Mouse (Mus musculus) gastrocnemius, postnatal 36 days (tissue): ENCODE results near the gene Phldb3. TPM values are rescaled to one million over a fixed set of nuclear protein-coding genes. Genes with fewer than 3 reads are reported as not detected.
A peak's percentile ranks its signal among the peaks of the same experiment; 100 is the strongest.

Experiments used
- DNase-seq, 2 experiments: peaks; one replicate each; pipeline ENCODE4 v3.0.0; 2022
- intact Hi-C: fragments of 180-260 bp; cut with DNase I; formaldehyde crosslinking; loops from one replicate; pipeline ENCODE4 v1.15.1; 2025
- long read RNA-seq, 2 experiments: library from polyadenylated mRNA; stranded (forward); transcript quantifications; one replicate each; pipeline ENCODE4 v2.0.0; 2021
- total RNA-seq, 2 experiments: library from RNA; stranded (reverse); gene quantifications; 2 replicates each; pipeline ENCODE4 v1.2.3; 2021

Phldb3 gene
- under 1 TPM; 0.30 to 0.66 TPM for total RNA-seq
- long read RNA-seq, experiment 1, result 0 reads
- long read RNA-seq, experiment 2, result 0 reads

DNA sequence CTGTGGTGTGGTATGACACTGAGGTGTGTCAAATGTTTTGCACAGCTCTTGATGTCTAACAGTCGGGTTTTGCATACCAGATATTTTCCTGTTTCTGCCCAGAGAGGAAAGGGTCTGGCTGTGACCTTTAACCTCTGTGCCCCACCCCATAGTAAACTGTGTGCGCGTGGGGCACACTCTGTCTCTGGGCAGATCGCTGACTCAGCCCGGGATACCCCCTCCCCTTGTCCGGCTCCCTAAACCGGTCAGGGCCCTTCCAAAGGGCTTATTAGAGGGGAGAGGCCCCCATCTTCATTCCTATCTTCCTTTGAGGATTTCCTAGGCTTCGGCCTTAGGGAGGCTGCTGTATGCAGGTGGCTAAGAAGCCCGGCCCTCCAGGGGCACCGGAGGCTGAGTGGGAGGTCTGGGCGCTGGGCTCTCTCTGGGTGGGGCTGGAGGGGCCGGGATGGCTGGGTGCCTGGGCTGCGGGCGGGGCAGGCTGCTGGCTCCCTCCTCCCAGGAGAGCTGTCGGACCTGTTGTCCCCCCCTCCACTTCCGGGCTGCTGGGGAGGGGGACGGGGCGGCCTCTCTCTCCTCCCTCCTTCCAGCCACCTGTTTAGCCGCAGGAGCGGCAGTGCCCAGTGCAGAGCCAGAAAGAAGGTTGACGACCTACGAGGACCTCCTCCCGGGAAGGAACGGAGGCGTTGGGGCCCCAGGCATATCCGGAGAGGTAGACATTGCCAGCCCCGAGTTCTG, at the start of gene Phldb3:
Phldb3 (plus strand) TSS at position 620 of the 735 bp plus-strand sequence.
- no peak for DNase-seq
- intact Hi-C loops, result no loop called here

DNA sequence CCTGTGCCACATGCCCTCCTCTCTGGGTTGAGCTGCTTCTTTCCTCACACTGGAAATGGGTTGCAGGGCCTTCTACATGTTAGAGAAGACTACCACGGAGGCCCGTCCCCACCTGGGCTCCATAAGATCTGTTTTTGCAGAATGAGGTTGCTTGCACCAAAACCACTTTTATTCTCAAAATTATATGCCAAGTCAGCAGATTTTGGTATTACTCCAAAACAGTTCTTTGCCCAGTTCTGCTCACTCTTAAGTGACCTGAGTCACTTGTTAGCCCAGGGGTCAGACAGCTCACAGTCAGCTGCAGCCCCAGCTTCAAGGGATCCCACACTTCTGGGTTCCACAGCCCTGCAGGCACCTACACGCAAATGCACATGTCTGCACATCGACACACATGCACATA, 49.1 kb upstream of the Phldb3 start:
- intact Hi-C loops, result no loop called here
- DNase-seq, result no peak

DNA sequence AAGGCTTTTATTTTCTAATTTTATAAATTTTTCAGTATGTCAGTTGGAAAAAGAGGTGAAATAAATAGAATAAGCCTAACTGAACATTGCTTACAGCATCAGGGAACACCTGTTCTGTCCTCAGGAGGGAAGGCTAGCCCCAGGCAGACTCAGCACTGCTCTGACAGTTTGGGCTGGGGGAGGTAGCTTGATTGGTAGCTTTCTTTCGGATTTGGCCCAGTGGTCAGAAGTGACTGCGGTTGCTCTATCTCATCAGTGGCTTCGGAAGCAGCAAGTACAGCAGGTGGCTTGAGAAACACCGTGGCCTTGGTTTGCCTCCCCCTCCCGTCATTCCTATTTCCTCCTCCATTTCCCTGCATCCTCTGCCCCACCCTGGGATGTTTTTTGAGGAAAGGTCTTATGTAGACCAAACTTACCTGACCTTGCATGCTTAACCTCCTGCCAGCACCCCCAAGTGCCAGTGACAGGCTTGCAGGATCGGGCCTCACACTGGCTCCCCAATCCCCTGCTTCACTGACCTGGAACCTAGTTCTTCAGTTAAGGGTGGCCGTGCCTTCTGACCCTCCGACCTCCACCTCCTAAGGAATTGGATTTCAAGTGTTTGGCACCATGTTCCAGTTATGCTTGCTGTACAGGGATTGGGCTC, 47.2 kb upstream of the Phldb3 start:
- DNase-seq, result no peak
- intact Hi-C loops, result no loop called here

DNA sequence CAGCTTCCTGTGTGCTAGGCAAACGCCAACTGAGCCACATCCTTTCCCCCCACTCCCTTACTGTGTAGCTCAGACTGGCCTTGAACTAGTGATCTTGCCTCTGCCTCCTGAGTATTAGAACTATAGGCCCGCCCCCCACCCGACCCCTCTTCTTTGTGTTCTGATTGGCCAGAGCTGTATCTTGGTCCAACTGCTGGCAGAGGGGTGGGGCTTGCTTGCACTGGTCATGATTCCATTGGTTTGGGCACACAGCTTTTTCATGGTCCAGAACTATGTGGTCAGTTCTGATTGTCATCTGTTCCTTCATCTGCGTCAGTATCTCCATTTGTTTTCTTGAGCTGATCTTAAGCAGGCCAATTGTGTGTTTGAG, 46.7 kb upstream of the Phldb3 start:
- intact Hi-C loops, result loop anchor here (2.0 kb wide), 1 partner anchor 89 kb away; no protein-coding TSS in a partner anchor
- DNase-seq, result no peak

DNA sequence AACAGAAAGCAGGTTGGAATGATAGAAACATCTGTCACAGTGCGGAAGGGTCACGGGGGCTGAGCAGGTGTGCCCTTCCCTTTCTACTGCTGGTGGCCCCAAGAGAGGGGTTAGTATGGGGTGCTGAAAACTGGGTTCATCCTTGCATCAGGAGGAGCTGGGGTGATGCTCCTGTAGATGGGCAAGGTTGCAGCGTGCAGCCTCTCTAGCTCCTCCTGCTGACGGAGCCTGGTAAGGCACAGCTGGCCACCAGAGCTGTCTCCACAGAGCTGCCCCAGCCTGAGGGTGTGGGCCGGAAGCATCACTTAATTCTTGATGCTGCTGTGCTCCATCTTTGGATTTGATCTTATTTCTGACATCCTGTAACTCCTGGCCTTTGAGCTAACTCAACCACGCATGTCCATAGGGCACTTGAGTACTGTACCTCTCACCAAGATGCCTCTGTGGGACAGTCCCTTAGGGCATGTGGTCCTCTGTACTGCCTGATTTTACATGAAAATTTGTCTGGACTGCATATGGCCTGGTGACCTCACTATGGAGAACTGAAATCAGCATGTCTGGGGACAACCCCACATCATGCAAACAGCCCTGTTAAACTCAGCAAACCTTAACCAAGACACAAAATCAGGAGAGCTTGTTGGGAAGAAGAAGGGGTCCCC, 45.8 kb upstream of the Phldb3 start:
- intact Hi-C loops, result loop anchor here (2.0 kb wide), 1 partner anchor 90 kb away; no protein-coding TSS in a partner anchor
- peak; percentile 50 to 69 for DNase-seq

DNA sequence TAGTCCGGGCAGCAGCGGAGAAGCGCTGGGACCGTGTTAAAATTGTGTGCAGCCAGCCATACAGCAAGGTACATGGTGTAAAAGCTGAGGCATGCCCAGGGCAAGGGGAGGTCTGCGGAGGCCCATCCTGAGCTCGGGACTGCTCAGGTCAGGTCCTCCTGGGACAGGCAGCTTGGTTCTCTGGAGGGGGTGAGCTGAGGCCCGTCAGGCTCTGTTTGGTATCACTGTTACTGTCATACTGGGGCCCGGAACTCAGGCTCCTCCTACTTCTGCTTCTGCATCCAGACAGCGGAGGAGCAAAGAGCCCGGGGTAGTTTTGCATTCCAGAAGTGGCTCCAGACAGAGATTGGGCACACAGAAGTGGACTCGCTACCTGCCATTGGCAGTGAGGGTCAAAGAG, 44.9 kb upstream of the Phldb3 start:
- DNase-seq, result no peak
- intact Hi-C loops, result loop anchor here (2.0 kb wide), 1 partner anchor 91 kb away; no protein-coding TSS in a partner anchor

DNA sequence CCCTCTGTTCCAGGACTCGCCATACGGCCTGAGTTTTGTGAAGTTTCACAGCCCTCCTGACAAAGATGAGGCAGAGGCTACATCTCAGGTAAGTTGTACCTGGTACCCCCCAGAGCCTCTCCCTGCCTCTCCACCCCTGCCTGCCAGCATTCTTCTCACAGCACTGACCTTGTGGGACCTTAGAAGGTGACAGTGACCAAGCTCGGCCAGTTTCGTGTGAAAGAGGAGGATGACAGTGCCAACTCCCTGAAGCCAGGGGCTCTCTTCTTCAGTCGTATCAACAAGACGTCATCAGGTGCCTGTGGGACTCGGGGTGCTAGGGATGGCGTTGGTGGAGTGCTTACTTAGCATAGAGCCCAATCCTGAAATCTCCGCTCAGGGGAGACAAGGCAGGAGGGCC, 44.4 kb upstream of the Phldb3 start:
- no peak for DNase-seq
- intact Hi-C loops, result no loop called here

DNA sequence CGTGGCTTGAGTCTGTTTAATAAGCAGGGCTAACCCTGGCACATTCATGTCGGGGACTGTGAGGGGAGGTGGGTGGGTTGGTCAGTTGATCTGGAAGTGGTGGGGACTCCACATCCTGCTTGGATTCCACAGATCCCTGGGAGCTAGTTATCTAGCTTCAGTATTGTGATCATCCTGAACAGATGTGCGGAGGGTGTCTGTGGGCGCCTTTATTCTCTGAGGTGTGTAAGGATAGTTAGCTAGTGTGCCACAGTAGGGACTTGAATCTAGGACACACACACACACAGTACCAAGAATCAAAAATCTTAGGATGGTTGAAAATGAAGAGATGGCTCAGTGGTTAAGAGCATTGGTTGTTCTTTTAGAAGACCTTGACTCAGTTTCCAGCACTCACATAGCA, 42.1 kb upstream of the Phldb3 start:
- no peak for DNase-seq
- intact Hi-C loops, result no loop called here

- DNase-seq, result no peak
- intact Hi-C loops, result no loop called here
Measured at GRCm38 (mm10) chr7:24571071-24571470, 39.5 kb upstream of the Phldb3 start.

DNA sequence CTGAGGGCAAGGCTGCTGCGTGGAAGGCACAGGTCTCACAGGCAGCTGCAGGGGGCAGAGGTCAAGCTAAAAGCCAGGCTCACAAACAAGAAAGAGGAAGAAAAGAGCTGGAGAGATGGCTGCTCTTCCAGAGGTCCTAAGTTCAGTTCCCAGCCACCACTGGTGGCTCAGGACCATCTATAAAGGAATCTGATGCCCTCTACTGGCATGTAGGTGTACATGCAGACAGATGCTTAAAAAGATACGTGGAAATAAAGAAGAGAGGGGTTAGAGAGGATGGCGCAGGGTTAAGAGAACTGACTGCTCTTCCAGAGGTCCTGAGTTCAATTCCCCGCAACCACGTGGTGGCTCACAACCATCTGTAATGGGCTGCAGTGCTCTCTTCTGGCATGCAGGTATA, 38.1 kb upstream of the Phldb3 start:
- intact Hi-C loops, result no loop called here
- no peak for DNase-seq

DNA sequence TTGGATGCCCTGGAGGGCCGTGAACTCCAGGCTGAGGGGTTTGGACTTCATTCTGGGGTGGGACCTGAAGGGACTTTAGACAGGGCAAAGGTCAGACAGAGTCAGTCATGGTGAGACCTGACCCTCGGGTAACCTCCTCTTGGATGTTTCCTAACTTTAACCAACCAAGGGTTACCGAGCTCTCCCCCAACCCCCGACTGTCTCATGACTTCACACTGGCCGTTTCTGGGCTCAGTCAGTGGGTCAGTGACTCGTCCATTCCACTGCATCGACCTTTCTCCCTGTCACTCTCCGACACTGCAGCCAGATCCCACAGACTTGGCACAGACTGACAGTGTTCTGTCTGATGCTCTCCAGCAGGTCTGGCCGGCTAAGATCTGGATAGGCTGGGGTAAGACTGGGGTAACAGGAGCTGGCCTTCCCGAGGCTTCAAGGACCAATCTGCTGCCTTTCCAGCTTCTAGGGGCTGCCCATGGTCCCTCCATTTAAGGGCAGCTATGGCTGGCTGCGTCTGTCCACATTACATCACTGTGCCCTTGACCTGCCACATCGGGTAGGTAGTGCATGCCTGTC, 36.3 kb upstream of the Phldb3 start:
- no peak for DNase-seq
- intact Hi-C loops, result no loop called here

DNA sequence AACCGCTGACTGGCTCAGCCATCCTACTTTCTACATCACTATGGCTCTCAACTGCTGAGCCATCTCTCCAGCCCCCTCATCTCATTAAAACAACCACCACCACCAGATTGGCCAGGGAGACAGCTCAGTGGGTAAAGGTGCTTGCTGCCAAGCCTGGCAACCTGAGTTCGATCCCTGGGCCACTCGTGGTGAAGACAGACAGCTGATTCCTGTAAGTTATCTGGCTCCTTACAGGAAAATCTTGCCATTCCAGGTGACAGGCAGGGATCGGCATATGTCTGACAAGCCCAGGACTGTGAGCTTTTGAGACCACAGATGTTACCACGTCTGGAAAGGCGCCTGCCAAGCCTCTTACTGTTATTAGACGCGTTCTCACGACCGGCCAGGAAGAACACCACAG, 32.8 kb upstream of the Phldb3 start:
- intact Hi-C loops, result no loop called here
- no peak for DNase-seq

GRCm38 (mm10) chr7:24584876-24585275, 25.7 kb upstream of the Phldb3 start:
- intact Hi-C loops, result no loop called here
- DNase-seq, result no peak

GRCm38 (mm10) chr7:24585995-24586394, 24.6 kb upstream of the Phldb3 start:
- no peak for DNase-seq
- intact Hi-C loops, result no loop called here

DNA sequence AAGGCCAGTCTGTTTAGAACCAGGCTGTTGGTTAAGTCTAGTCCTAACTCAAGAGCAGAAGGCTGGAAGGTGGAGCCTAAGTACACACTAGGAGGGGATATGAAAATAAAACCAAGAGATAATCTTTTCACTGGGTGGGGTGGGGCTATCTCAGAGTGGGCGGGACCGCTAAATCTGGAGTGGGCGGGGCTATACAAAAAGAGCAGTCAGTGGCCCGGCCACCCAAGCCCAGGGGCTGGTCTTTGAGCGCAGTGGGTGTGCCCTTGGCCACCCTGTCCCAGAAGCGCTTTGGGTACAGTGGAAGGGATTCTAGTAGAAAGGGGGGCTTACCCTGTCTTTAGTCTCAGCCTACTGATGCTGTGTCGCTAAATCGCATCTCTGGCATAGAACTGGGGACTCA, 23.7 kb upstream of the Phldb3 start:
- DNase-seq, result no peak
- intact Hi-C loops, result no loop called here

DNA sequence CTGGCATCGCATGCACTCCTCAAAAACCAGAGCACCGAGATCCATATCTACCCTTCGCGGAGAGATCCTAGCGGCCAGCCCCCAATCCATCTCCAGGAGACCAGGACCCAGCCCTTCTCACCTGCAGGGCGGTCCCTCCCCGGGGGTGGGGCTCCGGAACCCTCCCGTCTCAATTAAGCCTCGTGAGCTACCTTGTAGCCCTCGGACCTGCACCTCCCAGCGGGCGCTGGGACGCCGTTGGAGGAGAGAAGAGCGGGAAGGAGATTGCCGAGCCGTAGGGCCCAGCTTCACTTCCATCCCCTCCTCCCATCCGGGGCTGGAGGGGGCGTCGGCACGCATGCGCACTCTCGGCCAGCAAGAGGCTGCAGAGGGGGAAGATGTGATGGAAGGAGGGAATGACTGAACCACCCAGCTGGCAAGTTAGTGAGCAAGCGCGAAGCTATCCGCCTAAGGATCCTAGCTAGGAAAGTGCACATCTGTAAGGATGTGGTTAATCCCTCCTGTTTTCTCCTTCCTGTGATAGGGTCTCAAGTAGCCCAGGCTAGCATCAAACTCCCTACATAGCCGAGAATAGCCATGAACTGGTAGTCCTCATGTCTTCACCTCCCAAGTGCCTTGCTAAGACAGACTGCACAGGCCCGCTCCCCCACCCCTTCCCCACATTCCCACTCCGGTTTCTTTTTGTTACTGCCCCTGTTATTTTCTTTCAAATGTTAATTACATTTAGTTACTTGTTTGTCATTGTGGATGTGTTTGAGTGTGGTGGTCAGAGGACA, 23.0 kb upstream of the Phldb3 start, which contains the start of the genes Ethe1 and Zfp575:
Ethe1 (plus strand) TSS at position 214 of the 776 bp plus-strand sequence.
Zfp575 (minus strand) TSS at position 312 of the 776 bp plus-strand sequence.
- peak; percentile 40 to 41 for DNase-seq
- intact Hi-C loops, result no loop called here

- intact Hi-C loops, result no loop called here
- no peak for DNase-seq
Measured at GRCm38 (mm10) chr7:24588336-24588735, 22.2 kb upstream of the Phldb3 start.

DNA sequence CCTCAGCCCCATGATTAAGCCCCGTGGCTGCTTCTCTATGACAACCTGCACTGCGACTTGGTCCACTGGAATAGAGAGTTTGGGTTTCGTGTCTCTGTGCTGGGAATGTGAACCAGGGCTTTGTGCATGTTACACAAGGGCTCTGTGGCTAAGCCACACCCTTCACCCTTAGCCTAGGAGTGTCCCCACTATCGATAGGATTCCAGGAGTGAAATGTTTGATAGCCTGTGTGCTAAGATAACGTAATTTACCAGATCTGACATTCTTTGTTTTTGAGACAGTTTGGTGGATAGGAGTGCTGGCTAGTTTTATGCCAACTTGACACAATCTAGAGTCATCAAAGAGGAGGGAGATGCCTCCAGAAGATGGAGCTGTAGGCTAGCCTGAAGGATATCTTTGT, 18.8 kb upstream of the Phldb3 start:
- intact Hi-C loops, result no loop called here
- no peak for DNase-seq

- no peak for DNase-seq
- intact Hi-C loops, result no loop called here
Measured at GRCm38 (mm10) chr7:24592163-24592562, 18.4 kb upstream of the Phldb3 start.

DNA sequence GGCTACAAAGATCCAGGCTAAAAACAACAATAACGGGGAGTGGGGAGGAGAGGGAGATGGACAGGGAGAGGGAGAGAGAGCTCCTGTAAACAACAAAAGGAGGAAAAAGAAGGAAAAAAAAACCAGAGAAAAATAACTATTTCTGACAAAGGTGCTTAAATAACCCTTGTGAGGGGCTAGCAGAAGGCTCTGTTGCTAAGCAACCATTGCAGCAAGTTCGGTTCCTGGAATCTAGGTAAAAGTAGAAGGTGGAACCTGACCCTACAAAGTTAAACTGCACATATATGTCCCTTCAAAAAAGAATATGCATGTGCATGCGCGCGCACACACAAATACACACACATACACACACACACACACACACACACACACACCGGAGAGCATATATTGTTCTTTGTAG, 17.8 kb upstream of the Phldb3 start:
- intact Hi-C loops, result no loop called here
- DNase-seq, result no peak
